Mouse (Mus musculus) lung, postnatal 0 days (tissue): ENCODE data around the gene Olfr301.

Source experiments
- CTCF ChIP-seq: IDR thresholded peaks from 2 replicates; pipeline ENCODE4 v1.5.1; 2016; ENCODE audit warnings: antibody characterized with exemption, mild to moderate bottlenecking
- EP300 ChIP-seq: IDR thresholded peaks from 2 replicates; pipeline ENCODE4 v1.6.1; 2016; ENCODE audit warnings: antibody characterized with exemption, mild to moderate bottlenecking, control low read depth

GRCm38 (mm10) chr7:86459621-86460020 is 56.0 kb downstream of the Olfr301 start, which contains the start of gene Olfr299:
- TF ChIP-seq CTCF = no peak
- no peak for TF ChIP-seq EP300
